Mouse (Mus musculus) liver, postnatal 0 days (tissue): Measurements from ENCODE around the gene Ubap2. TPM values are rescaled to one million over a fixed set of nuclear protein-coding genes. Genes with fewer than 3 reads are reported as not detected.

Experiments
- ATAC-seq: fragments of 200-750 bp; cut with Nextera tagmentation; 2 replicates; pipeline ENCODE4 v1.8.0; 2017; ENCODE audit warnings: mild to moderate bottlenecking, moderate library complexity
- DNase-seq: peaks from one replicate; pipeline ENCODE4 v3.0.0-alpha.2; 2016
- H3K27ac ChIP-seq: fragments of 300-500 bp; sonication (generic); 2 replicates; pipeline ENCODE4 v1.5.1; 2014; ENCODE audit warnings: antibody characterized with exemption, moderate library complexity, mild to moderate bottlenecking, low read depth
- H3K27me3 ChIP-seq: fragments of 300-500 bp; sonication (generic); 2 replicates; pipeline ENCODE4 v1.6.1; 2014; ENCODE audit warnings: low read length, control low read depth, mixed read lengths; ENCODE audit not compliant: insufficient read depth
- H3K36me3 ChIP-seq: fragments of 300-500 bp; sonication (generic); replicated peaks from 2 replicates; pipeline ENCODE4 v1.6.1; 2014; ENCODE audit warnings: mild to moderate bottlenecking, control low read depth, low read length, moderate library complexity, mixed read lengths; ENCODE audit not compliant: insufficient read depth
- H3K4me1 ChIP-seq: fragments of 300-500 bp; sonication (generic); 2 replicates; pipeline ENCODE4 v1.6.1; 2014; ENCODE audit warnings: antibody characterized with exemption, mild to moderate bottlenecking, control low read depth; ENCODE audit not compliant: insufficient read depth
- H3K4me2 ChIP-seq: fragments of 300-500 bp; sonication (generic); 2 replicates; pipeline ENCODE4 v1.6.1; 2014; ENCODE audit warnings: low read depth, mild to moderate bottlenecking, low read length, moderate library complexity, mixed read lengths
- H3K4me3 ChIP-seq: fragments of 300-500 bp; sonication (generic); 2 replicates; pipeline ENCODE4 v1.5.1; 2014; ENCODE audit warnings: low read depth, low read length
- H3K9ac ChIP-seq: fragments of 300-500 bp; sonication (generic); replicated peaks from 2 replicates; pipeline ENCODE4 v1.6.1; 2014; ENCODE audit warnings: mild to moderate bottlenecking, moderate library complexity
- H3K9me3 ChIP-seq: fragments of 300-500 bp; sonication (generic); 2 replicates; pipeline ENCODE4 v1.6.1; 2016; ENCODE audit warnings: mild to moderate bottlenecking, control low read depth, low read length, mixed read lengths
- CTCF ChIP-seq: sonication (generic); IDR thresholded peaks from 2 replicates; pipeline ENCODE4 v1.5.1; 2016; ENCODE audit warnings: antibody characterized with exemption, low read depth
- EP300 ChIP-seq: IDR thresholded peaks from 2 replicates; pipeline ENCODE4 v1.6.1; 2016; ENCODE audit warnings: antibody characterized with exemption, low read depth, mild to moderate bottlenecking
- WGBS: fragments of 180-500 bp; shearing (Covaris S2); extraction: QIAGEN DNeasy Blood & Tissue Kit; methylation state at CpG from one replicate; pipeline ENCODE4 v1.1.7; 2014; ENCODE audit not compliant: insufficient replicate concordance; 5-methylcytosine and 5-hydroxymethylcytosine counted together
- polyA plus RNA-seq: library from polyadenylated mRNA; unstranded; fragments of >200 nt; fragmentation: Nextera tagmentation; extraction: Ambion mirVana; gene quantifications from 2 replicates; pipeline ENCODE4 v1.2.1, GENCODE M21; 2015

The Ubap2 gene
- polyA plus RNA-seq, 1 experiment from 2014 or later: 10.8 TPM

- H3K36me3 ChIP-seq: peaks cover 90% of the 10 kb centered on the region
- TF ChIP-seq EP300 (no peak), CTCF (no peak)
- H3K27me3 ChIP-seq: no peaks in the 10 kb centered on the region
- 82% methylated on average over 4 of the region's 4 CpGs for WGBS
- no peaks in the 10 kb centered on the region for H3K4me1 ChIP-seq
- no peak for ATAC-seq
- H3K27ac ChIP-seq: no peak overlapping the region
- H3K9me3 ChIP-seq: no peaks in the 10 kb centered on the region
- H3K4me3 ChIP-seq: no peak overlapping the region
- H3K4me2 ChIP-seq: no peak overlapping the region
- H3K9ac ChIP-seq: no peak overlapping the region
- no peak for DNase-seq
Observed at GRCm38 (mm10) chr4:41208050-41208449, 66.9 kb downstream of the Ubap2 start.

GRCm38 (mm10) chr4:41205751-41206150 lies 69.2 kb downstream of the Ubap2 start:
- H3K9ac ChIP-seq: no peak overlapping the region
- DNase-seq (no peak), ATAC-seq (no peak)
- H3K36me3 ChIP-seq: peaks cover 90% of the 10 kb centered on the region
- no peak overlapping the region for H3K4me3 ChIP-seq
- TF ChIP-seq CTCF (no peak), EP300 (no peak)
- no peak overlapping the region for H3K27ac ChIP-seq
- H3K4me2 ChIP-seq: no peak overlapping the region
- 85% methylated on average over 8 of the region's 8 CpGs for WGBS
- H3K4me1 ChIP-seq: no peaks in the 10 kb centered on the region
- no peaks in the 10 kb centered on the region for H3K27me3 ChIP-seq
- no peaks in the 10 kb centered on the region for H3K9me3 ChIP-seq

- Histone ChIP-seq H3K36me3 (peaks cover 91% of the 10 kb centered on the region), H3K27ac (no peak overlapping the region), H3K9me3 (no peaks in the 10 kb centered on the region), H3K27me3 (no peaks in the 10 kb centered on the region), H3K4me3 (no peak overlapping the region), H3K9ac (no peak overlapping the region), H3K4me2 (no peak overlapping the region), H3K4me1 (no peaks in the 10 kb centered on the region)
- TF ChIP-seq EP300 (no peak), CTCF (no peak)
- WGBS: 88% methylated on average over 8 of the region's 8 CpGs
- DNase-seq (no peak), ATAC-seq (no peak)
Observed at GRCm38 (mm10) chr4:41202135-41202534, 72.8 kb downstream of the Ubap2 start.

GRCm38 (mm10) chr4:41196861-41197610 lies 77.9 kb downstream of the Ubap2 start:
- H3K4me3 ChIP-seq: no peak overlapping the region
- peak; percentile 9; the same call in 1 of the 2 replicates for ATAC-seq
- H3K4me1 ChIP-seq: no peaks in the 10 kb centered on the region
- no peak for DNase-seq
- no peaks in the 10 kb centered on the region for H3K9me3 ChIP-seq
- no peak overlapping the region for H3K4me2 ChIP-seq
- no peak overlapping the region for H3K27ac ChIP-seq
- no peak overlapping the region for H3K9ac ChIP-seq
- no peaks in the 10 kb centered on the region for H3K27me3 ChIP-seq
- WGBS: 86% methylated on average over 3 of the region's 3 CpGs
- H3K36me3 ChIP-seq: peaks cover 89% of the 10 kb centered on the region
- no peak for TF ChIP-seq CTCF
- no peak for TF ChIP-seq EP300

- 94% methylated on average over 15 of the region's 15 CpGs for WGBS
- H3K9ac ChIP-seq: no peak overlapping the region
- ATAC-seq: no peak
- TF ChIP-seq EP300 (no peak), CTCF (no peak)
- no peaks in the 10 kb centered on the region for H3K9me3 ChIP-seq
- H3K36me3 ChIP-seq: peaks cover 88% of the 10 kb centered on the region
- no peak for DNase-seq
- H3K27me3 ChIP-seq: no peaks in the 10 kb centered on the region
- H3K27ac ChIP-seq: no peak overlapping the region
- no peaks in the 10 kb centered on the region for H3K4me1 ChIP-seq
- H3K4me2 ChIP-seq: no peak overlapping the region
- H3K4me3 ChIP-seq: no peak overlapping the region
Observed at GRCm38 (mm10) chr4:41195328-41195727, 79.6 kb downstream of the Ubap2 start.

- peaks cover 85% of the 10 kb centered on the region for H3K36me3 ChIP-seq
Observed at GRCm38 (mm10) chr4:41192544-41193512, 82.1 kb downstream of the Ubap2 start.

More at GRCm38 (mm10) chr4:41192544-41193512, 82.1 kb downstream of the Ubap2 start:
- H3K4me2 ChIP-seq: no peak overlapping the region
- no peak overlapping the region for H3K9ac ChIP-seq
- H3K9me3 ChIP-seq: no peaks in the 10 kb centered on the region
- no peaks in the 10 kb centered on the region for H3K27me3 ChIP-seq
- peak overlapping the region; percentile 11; the same call in 1 of the 2 replicates for H3K27ac ChIP-seq
- no peak for TF ChIP-seq CTCF
- TF ChIP-seq EP300: no peak
- no peak overlapping the region for H3K4me3 ChIP-seq
- ATAC-seq (no peak), DNase-seq (no peak)
- 40% methylated on average over 14 of the region's 14 CpGs for WGBS
- no peaks in the 10 kb centered on the region for H3K4me1 ChIP-seq
